Mouse (Mus musculus) bone marrow macrophage, adult 2 months (primary cell): ENCODE results near the gene Slc22a6. TPM values are rescaled to one million over a fixed set of nuclear protein-coding genes. Genes with fewer than 3 reads are reported as not detected.

ENCODE experiments used
- H3K27ac ChIP-seq: 2 replicates; pipeline ENCODE4 v1.5.1; 2012; ENCODE audit warnings: low read depth, low read length; ENCODE audit not compliant: insufficient read depth
- H3K4me1 ChIP-seq: 2 replicates; pipeline ENCODE4 v1.6.1; 2012; ENCODE audit warnings: low read length; ENCODE audit not compliant: control insufficient read depth, insufficient read depth
- H3K4me3 ChIP-seq: 2 replicates; pipeline ENCODE4 v1.5.1; 2012; ENCODE audit warnings: mild to moderate bottlenecking, low read length, moderate library complexity; ENCODE audit not compliant: insufficient read depth
- CTCF ChIP-seq: IDR thresholded peaks from 2 replicates; pipeline ENCODE4 v1.5.1; 2012; ENCODE audit warnings: low read depth, mild to moderate bottlenecking, low read length, moderate library complexity
- POLR2A ChIP-seq: IDR thresholded peaks from 2 replicates; pipeline ENCODE4 v1.6.1; 2012; ENCODE audit warnings: mild to moderate bottlenecking, low read depth, low read length, borderline replicate concordance
- polyA plus RNA-seq: library from polyadenylated mRNA; stranded (reverse); fragments of >200 nt; gene quantifications from 2 replicates; pipeline ENCODE4 v1.2.4, GENCODE M21; 2012; ENCODE audit not compliant: missing spikeins, insufficient read depth, insufficient read length

The Slc22a6 gene
- polyA plus RNA-seq, 1 experiment = not detected

DNA sequence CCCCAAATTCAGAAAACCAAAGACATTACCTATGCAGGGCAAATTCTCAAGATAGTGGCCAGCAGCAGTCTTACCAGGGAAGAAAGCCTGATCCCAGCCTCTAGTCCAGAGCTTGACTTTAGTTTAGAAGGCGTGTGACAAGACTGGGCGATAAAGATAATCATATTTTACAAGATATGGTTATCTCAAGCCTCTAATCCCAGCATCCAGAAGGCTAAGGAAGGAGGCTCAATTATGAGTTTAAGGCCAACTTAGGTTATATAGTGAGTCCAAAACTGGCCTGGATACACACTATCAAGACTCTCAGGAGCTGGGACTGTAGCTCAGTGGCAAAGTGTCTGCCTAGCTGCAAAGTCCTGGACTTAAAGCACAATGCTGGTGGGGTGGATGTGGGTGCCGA is 55.0 kb downstream of the Slc22a6 start:
- no peak for TF ChIP-seq POLR2A
- no peak for TF ChIP-seq CTCF
- Histone ChIP-seq H3K4me1 (no peaks in the 10 kb centered on the region), H3K4me3 (no peak overlapping the region), H3K27ac (no peak overlapping the region)

DNA sequence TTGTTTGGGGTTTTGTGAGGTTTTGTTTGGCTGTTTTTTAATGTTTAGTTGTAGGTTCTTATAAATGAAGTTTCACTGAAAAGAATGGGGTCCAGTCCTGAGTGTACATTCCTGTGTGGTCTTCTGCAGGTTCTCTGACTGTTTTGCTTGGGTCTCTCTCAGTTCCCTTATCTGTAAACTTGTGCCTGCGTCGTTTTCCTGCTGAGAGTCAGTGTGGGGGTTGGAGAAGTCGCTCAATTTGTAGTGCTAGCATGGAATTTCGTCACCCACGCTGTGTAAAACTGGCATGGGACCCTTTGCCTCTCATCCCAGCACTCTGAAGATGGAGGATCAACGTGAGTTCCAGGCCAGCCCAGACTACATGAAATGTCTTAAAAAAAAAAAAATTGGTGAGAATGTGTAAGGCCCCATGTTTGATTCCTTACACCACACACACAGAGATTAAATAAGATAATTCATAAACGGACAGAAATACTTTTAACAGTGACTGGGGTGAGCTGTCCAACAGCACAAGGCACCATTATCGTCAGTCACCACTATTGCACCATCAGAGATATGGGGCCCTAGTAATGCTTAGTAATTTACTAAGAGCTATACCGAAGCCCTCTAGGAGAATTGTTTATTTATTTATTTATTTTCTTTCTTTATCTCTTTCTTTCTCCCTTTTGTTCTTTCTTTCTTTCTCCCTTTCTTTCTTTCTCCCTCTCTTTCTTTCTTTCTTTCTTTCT is 55.7 kb downstream of the Slc22a6 start:
- Histone ChIP-seq H3K4me3 (no peak overlapping the region), H3K4me1 (no peaks in the 10 kb centered on the region), H3K27ac (no peak overlapping the region)
- TF ChIP-seq CTCF (no peak), POLR2A (no peak)

Other genes starting within 250 kb of the Slc22a6 start
- gene Slc22a30, start 212.9 kb upstream of the Slc22a6 start, polyA plus RNA-seq = not detected in 2 replicates
- gene Slc22a8, start 26.8 kb upstream of the Slc22a6 start, polyA plus RNA-seq = not detected in 2 replicates
- not detected in 2 replicates for gene Chrm1, start 45.8 kb downstream of the Slc22a6 start, polyA plus RNA-seq
- gene Slc3a2, start 105.3 kb downstream of the Slc22a6 start, polyA plus RNA-seq = 160 and 172 TPM in 2 replicates
- gene Wdr74, start 117.8 kb downstream of the Slc22a6 start, polyA plus RNA-seq = 22.2 and 25.8 TPM in 2 replicates
- not detected in 2 replicates for gene 1700092M07Rik, start 122.7 kb downstream of the Slc22a6 start, polyA plus RNA-seq
- gene Stx5a, start 123.4 kb downstream of the Slc22a6 start, polyA plus RNA-seq = 84.2 and 100 TPM in 2 replicates
- 142 and 162 TPM in 2 replicates for gene Nxf1, start 139.0 kb downstream of the Slc22a6 start, polyA plus RNA-seq
- gene Tmem223, start 153.0 kb downstream of the Slc22a6 start, polyA plus RNA-seq = 28.3 and 34.4 TPM in 2 replicates
- 147 and 148 TPM in 2 replicates for gene Tmem179b, start 156.4 kb downstream of the Slc22a6 start, polyA plus RNA-seq
- 14.8 and 18.1 TPM in 2 replicates for gene Taf6l, start 168.4 kb downstream of the Slc22a6 start, polyA plus RNA-seq
- 62.4 and 62.5 TPM in 2 replicates for gene Polr2g, start 180.5 kb downstream of the Slc22a6 start, polyA plus RNA-seq
- 2.0 and 2.4 TPM in 2 replicates for gene Zbtb3, start 184.5 kb downstream of the Slc22a6 start, polyA plus RNA-seq
- gene Ttc9c, start 201.3 kb downstream of the Slc22a6 start, polyA plus RNA-seq = 37.6 and 38.7 TPM in 2 replicates
- 94.2 and 102 TPM in 2 replicates for gene Hnrnpul2, start 202.0 kb downstream of the Slc22a6 start, polyA plus RNA-seq
- 45.4 and 59.2 TPM in 2 replicates for gene AC129217.1, start 211.7 kb downstream of the Slc22a6 start, polyA plus RNA-seq
- gene Bscl2, start 219.4 kb downstream of the Slc22a6 start, polyA plus RNA-seq = 77.4 and 81.8 TPM in 2 replicates
- gene Gng3, start 221.2 kb downstream of the Slc22a6 start, polyA plus RNA-seq = not detected in 2 replicates
- gene Lrrn4cl, start 232.7 kb downstream of the Slc22a6 start, polyA plus RNA-seq = not detected in 2 replicates